Mouse (Mus musculus) spleen, adult 12 weeks (tissue): ENCODE results near the gene Tbc1d4.

Source experiments
- DNase-seq: peaks from one replicate; pipeline ENCODE4 v3.0.0; 2022; ENCODE audit warnings: low spot score

Gene Tbc1d4

DNA sequence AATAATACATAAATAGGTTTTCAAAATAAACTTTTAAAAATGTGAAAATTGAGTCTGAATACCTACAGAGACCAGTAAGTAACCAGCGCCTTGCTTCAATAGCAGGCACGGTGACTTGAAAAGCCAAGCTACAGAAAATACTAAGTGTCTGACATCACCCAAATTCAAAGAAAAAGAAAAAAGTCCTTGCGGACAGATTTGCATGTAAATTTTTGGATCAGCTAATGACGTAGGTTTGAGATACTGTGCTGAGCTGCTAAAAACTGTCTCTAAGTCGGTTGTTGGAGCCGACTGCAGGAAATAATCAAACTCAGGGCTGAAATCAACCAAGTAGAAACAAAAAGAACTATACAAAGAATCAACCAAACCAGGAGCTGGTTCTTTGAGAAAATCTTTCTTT lies 107.1 kb downstream of the Tbc1d4 start:
- DNase-seq, result no peak

DNA sequence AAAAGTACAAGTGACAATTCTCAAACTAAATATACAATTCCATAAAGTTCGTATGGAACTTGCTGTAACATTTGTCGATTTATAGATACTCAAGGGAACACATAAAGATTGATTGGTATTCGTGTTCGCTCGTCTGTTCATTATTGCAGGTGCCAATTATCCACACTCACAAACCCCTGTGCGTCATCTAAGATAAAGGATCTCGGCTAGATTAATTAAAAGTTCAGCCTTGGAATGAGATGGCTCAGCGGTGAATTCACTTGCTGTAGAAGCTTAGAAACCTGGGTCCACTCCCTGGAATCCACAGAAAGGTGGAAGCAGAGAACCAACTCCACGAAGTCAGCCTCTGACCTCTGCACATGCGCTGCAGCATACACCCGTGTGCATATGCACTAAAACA lies 107.5 kb downstream of the Tbc1d4 start:
- DNase-seq, result no peak

DNA sequence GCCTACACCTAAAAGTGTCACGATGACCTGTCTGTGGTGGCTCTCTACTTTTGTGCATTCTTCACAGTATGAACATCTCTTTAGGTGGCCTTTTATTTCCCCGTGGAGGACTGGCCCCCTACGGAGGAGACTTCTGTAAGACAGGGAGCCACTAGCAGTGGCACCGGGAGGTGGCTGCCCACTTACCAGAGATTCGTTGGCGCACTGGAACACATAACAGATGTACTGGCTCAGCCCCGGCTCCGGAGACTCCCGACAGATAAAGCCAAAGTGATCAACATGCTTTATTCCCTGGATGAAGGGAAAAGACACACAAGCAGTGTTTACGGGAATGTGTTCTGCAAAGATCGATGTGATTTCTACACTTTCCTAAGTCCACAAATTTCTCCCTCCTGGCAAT lies 108.2 kb downstream of the Tbc1d4 start:
- no peak for DNase-seq

DNA sequence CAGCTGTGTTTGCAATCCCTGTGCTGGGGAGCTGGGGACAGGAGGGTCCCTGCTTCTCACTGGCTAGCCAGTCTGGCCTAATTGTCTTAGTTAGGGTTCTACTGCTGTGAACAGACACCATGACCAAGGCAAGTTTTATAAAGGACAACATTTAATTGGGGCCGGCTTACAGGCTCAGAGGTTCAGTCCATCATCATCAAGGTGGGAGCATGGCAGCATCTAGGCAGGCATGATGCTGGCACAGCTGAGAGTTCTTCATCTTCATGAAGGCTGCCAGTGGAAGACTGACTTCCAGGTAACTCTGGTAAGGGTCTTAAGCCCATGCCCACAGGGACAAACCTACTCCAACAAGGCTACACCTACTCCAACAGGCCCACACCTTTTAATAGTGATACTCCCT lies 109.2 kb downstream of the Tbc1d4 start:
- no peak for DNase-seq

DNA sequence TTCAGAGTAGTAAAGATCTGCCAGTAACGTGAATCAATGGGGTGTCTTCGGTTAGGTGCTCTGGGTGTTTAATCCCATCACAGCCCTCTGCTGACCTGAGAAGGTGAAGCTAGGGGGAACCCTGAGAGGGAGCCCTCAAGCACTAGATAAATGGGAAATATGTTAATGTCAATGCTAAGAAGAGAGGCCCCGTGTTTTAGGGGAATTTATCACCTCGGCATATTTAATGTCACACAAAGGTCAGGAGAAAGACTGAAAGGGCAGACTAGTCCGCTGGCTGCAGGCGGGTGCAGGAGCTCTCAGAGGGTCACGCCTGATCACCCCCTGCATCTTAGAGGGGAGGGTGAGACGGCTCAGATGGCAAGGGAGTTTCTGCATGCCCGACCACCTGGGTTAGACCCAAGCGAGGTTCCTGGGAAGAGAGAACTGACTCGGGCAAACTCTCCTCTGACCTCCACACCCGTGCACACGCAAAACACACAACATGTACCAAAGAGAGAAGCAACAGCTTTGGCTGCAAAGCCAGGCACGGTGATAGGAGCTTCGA lies 120.7 kb downstream of the Tbc1d4 start:
- no peak for DNase-seq

DNA sequence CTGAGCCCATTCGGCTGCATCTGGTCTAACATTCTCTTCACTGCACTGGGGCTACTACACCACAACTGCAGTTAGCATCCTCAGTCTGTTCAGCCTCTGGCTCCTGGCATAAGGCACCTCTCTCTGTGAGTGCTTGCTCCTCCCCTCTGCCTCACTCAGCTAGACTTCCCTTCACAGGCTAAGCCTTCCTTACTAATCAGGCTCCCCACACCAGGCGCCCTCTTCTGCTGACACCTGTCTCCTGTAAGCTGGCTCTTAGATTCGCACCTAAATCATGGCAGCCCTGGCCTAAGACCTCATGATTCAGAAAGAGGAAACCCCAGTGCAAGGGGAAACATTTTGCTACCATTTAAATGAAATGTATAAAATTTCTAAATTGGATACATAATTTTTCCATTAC lies 122.4 kb downstream of the Tbc1d4 start:
- no peak for DNase-seq

DNA sequence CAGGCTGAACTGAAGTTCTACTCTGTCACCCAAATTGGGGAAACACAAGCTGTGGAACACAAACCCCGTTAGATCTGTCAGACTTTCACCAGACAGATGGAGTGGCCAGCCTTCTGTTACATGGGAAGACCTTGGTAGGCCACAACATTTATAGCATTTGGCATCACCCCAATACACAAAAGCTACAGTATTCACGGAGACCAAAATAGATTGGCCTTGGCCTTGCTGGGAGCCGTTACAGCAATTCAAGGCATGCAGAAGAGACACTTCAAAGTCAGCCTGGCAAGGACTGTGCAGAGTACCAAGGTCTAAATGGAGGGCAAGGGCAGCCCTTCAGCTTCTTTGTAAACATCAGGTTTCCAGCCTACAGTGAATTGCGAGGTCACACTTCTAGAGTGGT lies 125.8 kb downstream of the Tbc1d4 start:
- no peak for DNase-seq

DNA sequence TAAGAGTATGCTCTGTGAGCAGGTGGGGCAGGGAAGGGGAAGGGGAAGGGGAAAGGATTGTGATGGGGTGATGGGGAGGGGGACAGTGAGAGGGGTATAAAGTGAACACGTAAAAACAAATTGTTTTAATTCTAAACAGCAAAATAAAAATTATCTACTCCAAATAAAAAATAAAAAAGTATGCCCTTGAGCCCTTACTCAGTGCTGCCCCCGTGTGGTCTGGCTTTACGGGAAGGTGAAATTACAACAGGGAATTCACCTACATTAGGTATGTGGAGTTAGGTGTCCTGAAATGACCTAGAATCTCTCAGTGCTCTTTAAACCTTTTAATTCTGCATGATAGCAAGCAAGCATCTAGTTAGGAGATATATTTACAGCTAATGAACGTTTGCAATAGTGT lies 126.7 kb downstream of the Tbc1d4 start:
- DNase-seq, result no peak

DNA sequence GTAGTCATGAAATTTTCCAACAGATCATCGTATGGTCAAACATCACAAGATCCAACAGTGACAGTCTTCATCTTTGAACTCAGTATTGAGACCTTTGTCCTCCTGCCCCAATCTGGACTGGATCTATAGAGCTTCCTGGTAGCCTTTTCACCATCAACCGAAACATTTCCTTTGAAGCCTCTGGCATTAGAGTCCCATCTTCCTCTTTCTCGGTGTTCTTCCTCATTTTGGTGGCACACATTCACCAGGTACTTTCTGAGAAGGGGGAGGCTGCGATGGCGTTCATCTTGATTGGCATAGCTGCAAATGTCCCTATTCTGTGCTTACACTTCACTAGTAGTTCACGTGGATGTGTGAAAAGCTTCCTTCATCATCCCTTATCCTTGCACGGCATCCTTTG lies 127.8 kb downstream of the Tbc1d4 start:
- DNase-seq, result no peak

DNA sequence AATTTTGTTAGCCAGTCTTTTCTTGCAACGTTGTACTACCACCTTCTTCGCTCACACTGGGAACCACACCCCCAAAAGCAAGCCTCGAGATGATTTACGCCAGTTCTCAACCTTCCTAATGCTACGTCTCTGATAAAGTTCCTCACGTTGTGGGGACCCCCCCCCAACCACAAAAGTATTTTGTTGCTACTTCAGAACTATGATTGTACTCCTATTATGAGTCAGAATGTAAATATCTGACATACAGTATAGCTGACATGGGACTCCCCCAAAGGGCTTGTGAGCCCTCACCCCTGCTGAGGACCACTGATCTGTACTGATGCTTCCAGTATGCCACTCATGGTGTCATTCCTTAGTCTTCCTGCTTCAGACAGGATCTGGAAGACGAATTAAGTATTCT lies 128.4 kb downstream of the Tbc1d4 start:
- DNase-seq, result no peak

DNA sequence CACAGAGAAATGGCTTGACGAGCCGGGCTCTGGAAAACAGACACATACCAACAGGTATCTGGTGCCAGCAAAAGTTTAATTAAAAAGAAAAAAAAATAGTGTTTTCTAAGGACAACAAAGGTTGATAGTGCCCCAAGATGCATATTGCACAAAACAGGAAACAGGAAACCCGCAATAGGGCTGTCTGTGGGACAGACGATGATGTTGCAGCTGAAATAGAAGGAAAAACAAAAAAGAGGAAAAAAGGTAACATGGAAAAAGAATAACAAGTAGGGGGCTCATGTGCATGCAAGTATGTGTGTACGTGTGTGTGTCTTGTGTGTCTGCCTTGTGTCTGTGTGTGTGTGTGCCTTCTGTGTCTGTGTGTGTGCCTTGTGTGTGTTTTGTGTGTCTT lies 131.2 kb downstream of the Tbc1d4 start:
- no peak for DNase-seq

DNA sequence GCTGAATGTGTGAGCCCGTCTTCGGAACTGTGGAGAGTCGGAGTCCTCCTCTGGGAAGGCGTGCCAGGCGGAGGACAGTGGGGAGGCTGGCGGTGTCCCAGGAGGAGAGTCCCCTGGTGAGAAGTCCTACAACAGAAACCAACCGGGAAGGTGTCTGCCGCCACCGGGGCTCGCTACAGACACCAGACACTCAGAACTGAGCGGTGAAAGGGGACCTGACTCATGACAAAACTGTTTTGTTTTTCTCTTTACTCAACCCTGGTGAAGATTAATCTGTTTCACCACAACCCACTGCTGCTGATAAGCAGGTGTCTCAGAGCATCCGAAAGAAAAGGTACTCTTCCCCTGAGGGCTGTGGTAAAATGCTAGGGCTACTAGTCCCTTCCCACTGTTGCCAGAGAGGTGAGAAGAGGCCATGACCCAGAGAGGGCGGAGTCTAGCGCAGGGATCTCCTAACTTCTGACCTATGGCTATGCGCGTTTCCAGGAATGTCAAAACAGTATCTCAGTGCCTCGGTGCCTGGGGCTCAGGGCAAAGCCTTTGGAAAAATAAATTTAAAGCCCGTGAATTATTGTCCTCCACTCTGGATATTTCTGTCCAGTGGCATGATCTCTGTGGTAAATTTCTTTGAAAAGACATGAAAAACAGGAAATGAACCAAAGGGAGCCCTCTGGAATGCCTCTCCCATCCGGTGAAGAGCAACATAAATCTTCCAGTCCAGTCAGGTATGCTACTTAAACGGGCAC lies 131.7 kb downstream of the Tbc1d4 start:
- DNase-seq, result no peak

DNA sequence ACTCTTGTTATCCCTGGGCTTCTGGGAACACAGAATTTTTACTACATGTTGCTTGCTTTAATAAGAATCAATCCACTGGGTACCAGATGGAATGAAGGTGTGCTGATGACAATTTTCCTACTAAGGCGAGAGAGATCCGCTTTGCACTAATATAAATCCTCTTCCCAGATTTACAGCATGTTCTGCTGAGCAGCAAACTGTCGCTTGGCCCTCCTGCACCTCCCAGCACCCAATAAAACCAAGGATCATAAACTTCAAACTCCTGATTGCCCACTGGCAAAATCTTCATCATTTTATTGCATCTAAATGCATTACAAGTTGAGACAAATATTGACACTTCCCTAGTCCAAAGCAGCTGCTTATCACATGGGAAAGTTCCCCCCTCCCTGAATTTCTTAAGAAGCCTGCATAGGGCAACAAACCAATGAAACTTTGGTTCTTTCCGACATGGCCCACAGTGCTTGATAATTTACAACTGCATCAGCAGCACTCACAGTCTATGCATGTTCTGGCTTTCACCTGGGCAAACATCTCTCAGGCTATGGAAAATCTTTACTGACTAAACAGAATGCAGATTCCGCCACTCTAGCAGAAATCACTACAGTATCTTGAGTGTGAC lies 139.4 kb downstream of the Tbc1d4 start:
- no peak for DNase-seq

DNA sequence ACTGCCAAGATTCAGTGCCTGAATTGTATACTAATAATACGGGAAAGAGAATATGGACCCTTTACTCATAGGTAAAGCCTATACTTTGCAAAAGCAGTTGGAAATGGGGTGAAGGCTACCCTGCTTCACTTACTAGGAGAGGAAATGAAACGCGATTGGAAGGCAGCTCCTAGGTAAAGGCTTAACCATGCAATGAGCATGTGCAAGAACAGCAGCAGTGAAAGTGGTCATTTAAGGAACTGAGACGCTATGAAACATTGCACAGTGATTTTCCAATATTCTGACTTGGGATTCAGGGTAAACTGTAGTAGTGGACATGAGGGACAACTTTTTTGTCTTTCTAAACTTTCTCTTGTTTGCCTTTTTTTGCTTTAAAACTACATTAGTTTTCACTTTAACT lies 140.8 kb downstream of the Tbc1d4 start:
- DNase-seq, result no peak

DNA sequence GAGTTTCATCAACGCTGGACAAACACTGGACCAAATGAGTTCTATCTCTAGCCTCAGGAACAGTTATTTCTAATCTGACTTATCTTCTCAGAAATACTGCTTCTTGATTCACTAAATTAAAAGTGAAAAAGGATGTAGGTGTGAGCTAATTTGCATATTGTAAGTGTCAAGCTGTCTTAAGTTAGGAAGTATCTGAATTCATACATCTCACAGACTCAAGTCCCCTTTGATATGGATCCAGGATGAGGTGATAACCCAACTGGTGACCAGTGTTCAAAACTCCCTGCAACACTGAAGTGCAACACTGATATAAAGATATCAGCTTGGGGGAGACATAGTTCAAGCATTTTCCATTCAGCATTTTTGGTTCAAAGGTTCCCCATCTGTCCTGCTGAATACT lies 141.5 kb downstream of the Tbc1d4 start:
- no peak for DNase-seq

DNA sequence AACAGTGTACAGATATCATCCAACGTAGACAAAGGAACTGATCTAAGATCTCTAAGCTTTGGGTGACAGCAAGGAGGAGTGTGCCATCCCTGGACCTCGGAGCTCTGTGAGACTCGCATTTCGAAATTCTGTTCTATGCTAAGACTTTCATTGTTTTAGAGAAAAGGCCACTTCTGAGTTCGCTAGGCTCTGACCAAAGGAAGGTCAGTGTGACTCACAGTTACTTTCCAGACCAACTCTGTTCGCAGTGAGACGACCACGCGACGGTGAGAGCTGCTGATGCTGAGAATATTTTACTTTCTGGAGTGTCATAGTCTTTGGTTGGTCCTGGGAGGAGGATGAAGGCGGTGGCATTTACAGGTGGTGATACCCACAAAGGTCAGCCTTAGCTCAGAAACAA lies 142.5 kb downstream of the Tbc1d4 start:
- DNase-seq, result no peak

DNA sequence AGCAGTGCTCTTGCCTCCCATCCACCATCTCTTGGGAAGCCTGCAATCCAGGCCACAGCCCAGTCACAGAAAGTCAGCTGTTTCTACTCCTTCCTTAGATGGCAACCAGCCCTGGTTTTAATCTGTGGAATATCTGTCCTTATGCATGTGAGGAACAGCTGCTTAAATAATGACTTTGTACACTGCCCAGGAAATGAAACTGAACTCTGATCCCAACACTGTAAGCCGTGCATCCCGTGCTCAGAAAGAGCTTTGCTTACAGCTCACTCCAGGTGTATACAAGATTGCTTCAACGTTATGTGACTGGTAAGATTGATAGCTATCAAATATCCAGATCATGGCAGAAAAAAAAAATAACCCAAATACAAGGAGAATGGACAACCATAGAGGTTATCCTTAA lies 143.1 kb downstream of the Tbc1d4 start:
- DNase-seq, result no peak

DNA sequence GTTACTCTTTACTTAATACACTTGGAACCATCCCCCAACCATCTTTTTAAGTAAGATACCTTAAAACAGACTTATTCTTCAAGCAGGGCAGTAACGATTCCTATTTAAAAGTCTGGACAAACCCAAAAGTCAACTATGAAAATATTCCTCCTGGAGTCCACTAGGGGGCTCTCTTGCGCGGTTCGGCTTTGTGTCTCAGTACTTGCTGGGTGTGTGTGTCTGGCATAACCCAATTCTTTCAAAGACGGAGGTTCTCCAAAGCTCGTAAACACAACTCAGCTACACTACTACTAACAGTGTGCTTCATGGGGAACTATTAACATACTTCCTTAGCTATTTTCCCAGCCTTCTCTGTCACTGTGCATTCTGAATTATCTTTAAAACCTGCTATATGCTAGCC lies 148.2 kb downstream of the Tbc1d4 start:
- DNase-seq, result no peak

DNA sequence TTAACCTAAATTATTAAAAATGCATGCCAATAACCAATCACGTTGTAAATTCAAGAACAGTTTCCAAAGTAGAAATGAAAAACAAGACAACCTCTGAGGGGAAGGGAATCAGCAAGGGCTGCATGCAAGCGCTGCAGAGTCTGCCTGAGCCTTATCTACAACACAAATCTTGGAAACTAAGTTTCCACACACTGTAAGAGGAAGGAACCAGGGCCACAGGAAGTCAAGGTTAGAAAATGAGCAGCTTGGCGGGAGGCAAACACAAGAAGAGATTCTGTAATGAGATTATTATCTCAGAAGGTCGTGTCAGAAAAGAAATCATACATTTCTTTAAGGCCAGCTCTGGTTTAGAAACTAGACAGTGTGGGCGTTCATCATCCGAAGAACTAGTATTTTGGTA lies 156.1 kb downstream of the Tbc1d4 start:
- DNase-seq, result no peak

DNA sequence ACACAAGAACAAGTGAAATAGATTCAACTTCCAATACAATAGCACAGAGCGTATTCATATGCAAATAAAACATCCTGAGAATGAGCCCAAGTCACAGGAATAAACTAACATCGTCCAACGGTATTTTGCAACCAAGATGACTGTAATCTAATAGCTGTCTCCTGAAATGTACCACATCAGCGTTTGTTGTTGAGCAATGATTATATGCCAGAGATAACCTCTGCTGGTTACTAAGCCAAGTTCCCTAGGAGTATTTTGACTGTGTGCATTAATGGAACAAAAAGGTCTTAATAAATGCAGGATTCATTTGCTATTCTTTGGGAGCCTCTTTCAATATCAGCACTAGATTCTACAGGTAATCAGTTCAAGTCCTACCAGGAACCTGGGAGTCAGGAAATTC lies 161.1 kb downstream of the Tbc1d4 start:
- DNase-seq, result no peak

DNA sequence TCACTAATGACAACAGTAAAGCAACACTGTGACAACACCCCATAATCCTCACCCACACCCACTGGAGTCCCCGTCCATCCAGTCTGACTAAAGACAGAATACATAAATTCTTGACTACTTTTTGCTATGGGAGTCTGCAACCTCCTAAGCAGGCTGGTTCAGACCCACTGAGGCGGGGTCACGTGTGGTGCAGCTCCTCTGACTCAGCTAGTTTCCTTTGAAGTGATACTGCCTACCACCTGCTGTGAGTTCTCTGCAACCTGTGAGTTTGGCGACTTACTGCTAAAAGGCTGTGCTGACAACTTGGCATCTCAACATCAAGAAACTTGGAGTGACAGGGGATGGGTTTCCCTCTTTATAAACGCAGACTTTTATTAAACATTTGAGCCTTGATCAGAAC lies 163.8 kb downstream of the Tbc1d4 start:
- no peak for DNase-seq

DNA sequence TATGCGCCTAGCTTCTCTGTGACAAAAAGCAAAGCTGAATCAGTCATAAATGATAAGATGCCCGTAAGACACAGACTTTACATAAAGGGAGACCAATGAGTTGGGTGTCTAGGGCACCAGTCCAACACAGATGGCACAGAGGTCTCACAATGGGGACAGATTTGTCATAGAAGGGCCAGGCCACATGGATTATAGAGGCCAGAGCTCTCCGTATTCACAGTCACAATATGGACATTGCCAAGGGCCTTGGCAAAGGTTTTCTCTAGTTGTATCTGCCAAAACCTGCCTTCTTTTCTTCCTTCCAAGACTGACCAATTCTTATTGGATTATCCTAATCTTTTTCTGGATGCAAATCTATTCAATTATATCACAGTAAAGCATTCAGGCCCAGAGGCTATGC lies 171.1 kb downstream of the Tbc1d4 start:
- DNase-seq, result no peak

DNA sequence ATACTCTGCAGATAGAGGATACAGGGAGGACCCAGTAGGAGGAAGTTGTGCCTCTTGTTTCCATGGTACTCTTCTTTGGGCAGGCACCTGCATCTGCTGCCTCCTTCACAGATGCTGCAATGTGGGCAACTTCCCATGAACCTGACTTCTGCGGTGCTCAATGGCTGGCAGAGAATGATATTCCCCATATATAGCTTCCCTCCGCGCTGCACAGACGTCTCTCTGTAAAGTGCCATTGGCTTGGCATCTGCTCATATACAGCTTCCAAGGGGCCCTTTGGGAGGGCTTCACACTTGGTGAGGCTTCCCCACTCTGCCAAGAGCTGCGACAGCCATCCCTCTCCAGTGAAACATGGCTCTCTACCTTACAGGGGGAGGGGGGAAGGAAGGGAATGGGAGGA lies 178.5 kb downstream of the Tbc1d4 start:
- no peak for DNase-seq
